Mouse (Mus musculus): ENCODE data around the gene Fam19a1. TPM values are rescaled to one million over a fixed set of nuclear protein-coding genes. Genes with fewer than 3 reads are reported as not detected.
"Not testable (repeated sequence)": the region's sequence is repeated elsewhere in the genome, so short reads cannot be mapped to it uniquely, and the experiment has no call there.

The Fam19a1 gene
- polyA plus RNA-seq, 1 experiment from 2014 or later: 1.1 TPM

- Histone ChIP-seq H3K9me3 (ENCODE audit: control insufficient read depth, low read length) (no peaks in the 10 kb centered on the region), H3K9ac (ENCODE audit: low read length) (no peak within 1 kb of the TSS), H3K4me1 (replicated peaks; ENCODE audit: control insufficient read depth, insufficient read depth) (no peaks in the 10 kb centered on the region), H3K4me3 (ENCODE audit: low read depth, low read length) (no peak within 1 kb of the TSS), H3K36me3 (ENCODE audit: control insufficient read depth, insufficient read depth, low read length) (no peaks in the 10 kb centered on the region), H3K4me2 (replicated peaks; ENCODE audit: low read depth) (no peak within 1 kb of the TSS), H3K27me3 (ENCODE audit: control insufficient read depth, insufficient read depth, low read length) (no peaks in the 10 kb centered on the region), H3K27ac (replicated peaks) (no peak within 1 kb of the TSS)
- ATAC-seq (ENCODE audit: low FRiP score, low TSS enrichment): no peak
- no peak for TF ChIP-seq EP300 (optimal IDR thresholded peaks at IDR 0.05)
- TF ChIP-seq CTCF (IDR thresholded peaks at IDR 0.05; ENCODE audit: low read depth): no peak
- 79% methylated on average over 18 of the region's 18 CpGs for WGBS
- no peak for DNase-seq (ENCODE audit: low spot score)
Observed at GRCm38 (mm10) chr6:96165818-96166379, 52.9 kb downstream of the Fam19a1 start, which contains the start of gene 1700123L14Rik. Gene 1700123L14Rik, minus strand, starts transcription at chr6:96166243.

- no peaks in the 10 kb centered on the region for H3K4me1 ChIP-seq (replicated peaks; ENCODE audit: control insufficient read depth, insufficient read depth)
- ATAC-seq (ENCODE audit: low FRiP score, low TSS enrichment): no peak
- no peak for DNase-seq (ENCODE audit: low spot score)
- no peak overlapping the region for H3K27ac ChIP-seq (replicated peaks)
- H3K27me3 ChIP-seq (ENCODE audit: control insufficient read depth, insufficient read depth, low read length): no peaks in the 10 kb centered on the region
- H3K4me2 ChIP-seq (replicated peaks; ENCODE audit: low read depth): no peak overlapping the region
- TF ChIP-seq CTCF (IDR thresholded peaks at IDR 0.05; ENCODE audit: low read depth): no peak
- TF ChIP-seq EP300 (optimal IDR thresholded peaks at IDR 0.05): no peak
- H3K4me3 ChIP-seq (ENCODE audit: low read depth, low read length): no peak overlapping the region
- H3K9ac ChIP-seq (ENCODE audit: low read length): no peak overlapping the region
- H3K9me3 ChIP-seq (ENCODE audit: control insufficient read depth, low read length): no peaks in the 10 kb centered on the region
- H3K36me3 ChIP-seq (ENCODE audit: control insufficient read depth, insufficient read depth, low read length): no peaks in the 10 kb centered on the region
Observed at GRCm38 (mm10) chr6:96167031-96167430, 54.1 kb downstream of the Fam19a1 start.

DNA sequence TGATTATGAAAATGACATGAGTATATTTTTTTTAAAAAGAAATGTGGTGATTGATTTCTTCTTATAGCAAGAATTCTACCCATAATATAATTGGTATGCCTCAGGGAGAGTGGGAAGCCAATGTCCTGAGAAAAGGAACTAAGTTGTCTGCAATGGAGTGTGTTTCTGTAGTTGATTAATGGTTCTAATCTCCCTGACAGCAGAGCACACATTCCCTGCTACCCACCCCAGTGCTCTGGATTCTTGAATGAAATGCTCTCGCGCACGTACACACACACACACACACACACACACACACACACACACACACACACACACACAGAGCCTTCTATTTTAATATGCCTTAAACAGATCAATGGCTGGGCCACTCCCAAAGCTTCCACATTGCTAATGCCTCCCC lies 60.7 kb downstream of the Fam19a1 start:
- Histone ChIP-seq H3K36me3 (ENCODE audit: control insufficient read depth, insufficient read depth, low read length) (no peaks in the 10 kb centered on the region), H3K9me3 (ENCODE audit: control insufficient read depth, low read length) (no peaks in the 10 kb centered on the region), H3K9ac (ENCODE audit: low read length) (no peak overlapping the region), H3K4me2 (replicated peaks; ENCODE audit: low read depth) (no peak overlapping the region), H3K4me3 (ENCODE audit: low read depth, low read length) (no peak overlapping the region), H3K27ac (replicated peaks) (no peak overlapping the region), H3K4me1 (replicated peaks; ENCODE audit: control insufficient read depth, insufficient read depth) (no peaks in the 10 kb centered on the region), H3K27me3 (ENCODE audit: control insufficient read depth, insufficient read depth, low read length) (no peaks in the 10 kb centered on the region)
- 34% methylated on average over 3 of the region's 3 CpGs for WGBS
- TF ChIP-seq EP300 (optimal IDR thresholded peaks at IDR 0.05) (no peak), CTCF (IDR thresholded peaks at IDR 0.05; ENCODE audit: low read depth) (no peak)
- DNase-seq (ENCODE audit: low spot score): no peak
- no peak for ATAC-seq (ENCODE audit: low FRiP score, low TSS enrichment)

GRCm38 (mm10) chr6:96178530-96178929 lies 65.6 kb downstream of the Fam19a1 start:
- DNase-seq (ENCODE audit: low spot score) (no peak), ATAC-seq (ENCODE audit: low FRiP score, low TSS enrichment) (no peak)
- no peak overlapping the region for H3K4me3 ChIP-seq (ENCODE audit: low read depth, low read length)
- TF ChIP-seq EP300 (optimal IDR thresholded peaks at IDR 0.05): no peak
- no peaks in the 10 kb centered on the region for H3K36me3 ChIP-seq (ENCODE audit: control insufficient read depth, insufficient read depth, low read length)
- H3K27me3 ChIP-seq (ENCODE audit: control insufficient read depth, insufficient read depth, low read length): no peaks in the 10 kb centered on the region
- no peaks in the 10 kb centered on the region for H3K4me1 ChIP-seq (replicated peaks; ENCODE audit: control insufficient read depth, insufficient read depth)
- no peak overlapping the region for H3K9ac ChIP-seq (ENCODE audit: low read length)
- no peak overlapping the region for H3K27ac ChIP-seq (replicated peaks)
- no peak overlapping the region for H3K4me2 ChIP-seq (replicated peaks; ENCODE audit: low read depth)
- no peaks in the 10 kb centered on the region for H3K9me3 ChIP-seq (ENCODE audit: control insufficient read depth, low read length)

GRCm38 (mm10) chr6:96183392-96183791 lies 70.4 kb downstream of the Fam19a1 start:
- Histone ChIP-seq H3K4me2 (replicated peaks; ENCODE audit: low read depth) (no peak overlapping the region), H3K36me3 (ENCODE audit: control insufficient read depth, insufficient read depth, low read length) (no peaks in the 10 kb centered on the region), H3K27me3 (ENCODE audit: control insufficient read depth, insufficient read depth, low read length) (no peaks in the 10 kb centered on the region), H3K4me1 (replicated peaks; ENCODE audit: control insufficient read depth, insufficient read depth) (no peaks in the 10 kb centered on the region), H3K9ac (ENCODE audit: low read length) (no peak overlapping the region), H3K4me3 (ENCODE audit: low read depth, low read length) (no peak overlapping the region), H3K9me3 (ENCODE audit: control insufficient read depth, low read length) (no peaks in the 10 kb centered on the region), H3K27ac (replicated peaks) (no peak overlapping the region)
- DNase-seq (ENCODE audit: low spot score) (no peak), ATAC-seq (ENCODE audit: low FRiP score, low TSS enrichment) (no peak)
- 71% methylated on average over 4 of the region's 4 CpGs for WGBS
- no peak for TF ChIP-seq CTCF (IDR thresholded peaks at IDR 0.05; ENCODE audit: low read depth)
- no peak for TF ChIP-seq EP300 (optimal IDR thresholded peaks at IDR 0.05)

- no peaks in the 10 kb centered on the region for H3K4me1 ChIP-seq (replicated peaks; ENCODE audit: control insufficient read depth, insufficient read depth)
- WGBS: 66% methylated on average over 2 of the region's 2 CpGs
- no peaks in the 10 kb centered on the region for H3K36me3 ChIP-seq (ENCODE audit: control insufficient read depth, insufficient read depth, low read length)
- H3K9me3 ChIP-seq (ENCODE audit: control insufficient read depth, low read length): no peaks in the 10 kb centered on the region
- no peak for DNase-seq (ENCODE audit: low spot score)
- ATAC-seq (ENCODE audit: low FRiP score, low TSS enrichment): no peak
- no peak for TF ChIP-seq EP300 (optimal IDR thresholded peaks at IDR 0.05)
- TF ChIP-seq CTCF (IDR thresholded peaks at IDR 0.05; ENCODE audit: low read depth): no peak
- no peak overlapping the region for H3K4me2 ChIP-seq (replicated peaks; ENCODE audit: low read depth)
- H3K27ac ChIP-seq (replicated peaks): no peak overlapping the region
- H3K27me3 ChIP-seq (ENCODE audit: control insufficient read depth, insufficient read depth, low read length): no peaks in the 10 kb centered on the region
- H3K4me3 ChIP-seq (ENCODE audit: low read depth, low read length): no peak overlapping the region
- no peak overlapping the region for H3K9ac ChIP-seq (ENCODE audit: low read length)
Observed at GRCm38 (mm10) chr6:96186517-96186916, 73.6 kb downstream of the Fam19a1 start.

- H3K27ac ChIP-seq (replicated peaks); H3K9ac ChIP-seq (ENCODE audit: low read length); H3K4me1 ChIP-seq (replicated peaks; ENCODE audit: control insufficient read depth, insufficient read depth); DNase-seq (ENCODE audit: low spot score); H3K4me3 ChIP-seq (ENCODE audit: low read depth, low read length); H3K27me3 ChIP-seq (ENCODE audit: control insufficient read depth, insufficient read depth, low read length); ATAC-seq (ENCODE audit: low FRiP score, low TSS enrichment); H3K9me3 ChIP-seq (ENCODE audit: control insufficient read depth, low read length); H3K4me2 ChIP-seq (replicated peaks; ENCODE audit: low read depth); H3K36me3 ChIP-seq (ENCODE audit: control insufficient read depth, insufficient read depth, low read length): not testable (repeated sequence)
- 92% methylated on average over 2 of the region's 2 CpGs for WGBS
Observed at GRCm38 (mm10) chr6:96198991-96199390, 86.0 kb downstream of the Fam19a1 start.
